Mouse (Mus musculus): Measurements from ENCODE around the gene Abca8a.

DNA sequence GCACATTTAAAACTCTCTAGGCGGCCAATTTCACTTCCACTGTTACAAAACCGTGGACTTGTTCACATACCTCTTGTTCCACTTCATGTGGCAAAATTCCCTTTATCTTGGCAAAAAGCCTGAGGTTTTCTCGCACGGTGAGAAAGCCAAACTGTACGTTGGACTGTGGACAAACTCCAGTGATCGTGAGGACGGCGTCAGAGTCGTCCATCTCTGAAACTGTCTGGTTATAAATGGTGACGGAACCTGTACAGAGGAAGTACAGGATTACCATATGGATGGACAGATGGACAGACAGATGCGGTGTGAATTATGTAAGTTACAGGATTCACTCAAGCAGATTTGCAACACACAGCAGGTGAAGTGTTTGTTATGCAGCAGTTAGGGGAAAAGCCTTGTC is 49.6 kb upstream of the Abca8a start:
- TF ChIP-seq ZMIZ1 (IDR thresholded peaks at IDR 0.05; ENCODE audit: low read depth, low read length) (no peak), SMC3 (IDR thresholded peaks at IDR 0.05; ENCODE audit: low read depth, low read length) (no peak), MAFK (IDR thresholded peaks at IDR 0.05; ENCODE audit: insufficient replicate concordance, low read length) (no peak), CTCF (conservative IDR thresholded peaks at IDR 0.05 in 1 of 2, IDR thresholded peaks at IDR 0.05 in 1 of 2; ENCODE audit: low read depth in 2 of 2, low read length in 2 of 2) (no peak), RAD21 (IDR thresholded peaks at IDR 0.05; ENCODE audit: low read depth, low read length) (no peak), RCOR1 (conservative IDR thresholded peaks at IDR 0.05; ENCODE audit: low read depth, low read length) (no peak), UBTF (IDR thresholded peaks at IDR 0.05; ENCODE audit: low read depth, low read length) (no peak), POLR2A (IDR thresholded peaks at IDR 0.05; ENCODE audit: low read depth, low read length) (no peak), POLR2AphosphoS2 (IDR thresholded peaks at IDR 0.05; ENCODE audit: low read depth, low read length) (no peak), USF2 (conservative IDR thresholded peaks at IDR 0.05; ENCODE audit: low read depth, low read length) (no peak), USF1 (IDR thresholded peaks at IDR 0.05; ENCODE audit: low read depth, low read length) (no peak), EP300 (IDR thresholded peaks at IDR 0.05; ENCODE audit: low read length) (peak; percentile 18; the same call in 1 of the 2 replicates), PAX5 (IDR thresholded peaks at IDR 0.05; ENCODE audit: low read length) (no peak)
